Mouse (Mus musculus) hindbrain, embryonic 14.5 days (tissue): ENCODE data around the gene Foxp1. TPM values are rescaled to one million over a fixed set of nuclear protein-coding genes. Genes with fewer than 3 reads are reported as not detected.

Experiments used
- ATAC-seq: fragments of 200-750 bp; cut with Nextera tagmentation; 2 replicates; pipeline ENCODE4 v1.8.0; 2017; ENCODE audit warnings: moderate number of reproducible peaks, mild to moderate bottlenecking, moderate TSS enrichment, moderate library complexity; ENCODE audit not compliant: low FRiP score
- DNase-seq: peaks from one replicate; pipeline ENCODE4 v3.0.0-alpha.2; 2015; ENCODE audit warnings: low spot score
- H3K27ac ChIP-seq: fragments of 300-500 bp; sonication (generic); 2 replicates; pipeline ENCODE4 v1.5.1; 2014; ENCODE audit warnings: mild to moderate bottlenecking, moderate library complexity
- H3K27me3 ChIP-seq: fragments of 300-500 bp; sonication (generic); 2 replicates; pipeline ENCODE4 v1.6.1; 2014; ENCODE audit warnings: mild to moderate bottlenecking, low read length, mixed read lengths; ENCODE audit not compliant: control insufficient read depth, insufficient read depth
- H3K36me3 ChIP-seq: fragments of 300-500 bp; sonication (generic); replicated peaks from 2 replicates; pipeline ENCODE4 v1.6.1; 2014; ENCODE audit not compliant: control insufficient read depth, insufficient read depth
- H3K4me1 ChIP-seq: fragments of 300-500 bp; sonication (generic); replicated peaks from 2 replicates; pipeline ENCODE4 v1.6.1; 2014; ENCODE audit warnings: antibody characterized with exemption, low read length, mixed read lengths; ENCODE audit not compliant: control insufficient read depth, insufficient read depth
- H3K4me2 ChIP-seq: fragments of 300-500 bp; sonication (generic); replicated peaks from 2 replicates; pipeline ENCODE4 v1.6.1; 2014; ENCODE audit warnings: mild to moderate bottlenecking, moderate library complexity
- H3K4me3 ChIP-seq: fragments of 300-500 bp; sonication (generic); replicated peaks from 2 replicates; pipeline ENCODE4 v1.5.1; 2014; ENCODE audit warnings: mild to moderate bottlenecking, low read length
- H3K9ac ChIP-seq: fragments of 300-500 bp; sonication (generic); 2 replicates; pipeline ENCODE4 v1.6.1; 2014
- H3K9me3 ChIP-seq: fragments of 300-500 bp; sonication (generic); 2 replicates; pipeline ENCODE4 v1.6.1; 2016; ENCODE audit warnings: low read length; ENCODE audit not compliant: control insufficient read depth
- WGBS: fragments of 180-500 bp; shearing (Covaris S2); extraction: QIAGEN DNeasy Blood & Tissue Kit; methylation state at CpG from one replicate; pipeline ENCODE4 v1.1.7; 2014; 5-methylcytosine and 5-hydroxymethylcytosine counted together
- polyA plus RNA-seq: library from polyadenylated mRNA; unstranded; fragments of >200 nt; fragmentation: Nextera tagmentation; extraction: Ambion mirVana; gene quantifications from 2 replicates; pipeline ENCODE4 v1.2.1, GENCODE M21; 2014

Foxp1 gene
- polyA plus RNA-seq, 1 experiment from 2014 or later: 68.3 TPM

- Histone ChIP-seq H3K9ac (no peak overlapping the region), H3K4me3 (no peak overlapping the region), H3K4me1 (peaks cover 5% of the 10 kb centered on the region), H3K4me2 (no peak overlapping the region), H3K36me3 (no peaks in the 10 kb centered on the region), H3K9me3 (no peaks in the 10 kb centered on the region), H3K27ac (no peak overlapping the region), H3K27me3 (no peaks in the 10 kb centered on the region)
- ATAC-seq (no peak), DNase-seq (no peak)
- 62% methylated on average over 10 of the region's 10 CpGs for WGBS
Observed at GRCm38 (mm10) chr6:99130758-99131410, 391.6 kb downstream of the Foxp1 start.

- Histone ChIP-seq H3K4me2 (no peak overlapping the region), H3K4me3 (no peak overlapping the region), H3K9ac (no peak overlapping the region), H3K27me3 (no peaks in the 10 kb centered on the region), H3K4me1 (peaks cover 7% of the 10 kb centered on the region), H3K9me3 (no peaks in the 10 kb centered on the region), H3K27ac (no peak overlapping the region), H3K36me3 (no peaks in the 10 kb centered on the region)
- DNase-seq: no peak
- WGBS: 90% methylated on average over 9 of the region's 9 CpGs
- ATAC-seq: no peak
Observed at GRCm38 (mm10) chr6:99126717-99127116, 395.8 kb downstream of the Foxp1 start.

GRCm38 (mm10) chr6:99120776-99121766, 401.4 kb downstream of the Foxp1 start:
- peaks cover 7% of the 10 kb centered on the region for H3K4me1 ChIP-seq
- no peak overlapping the region for H3K27ac ChIP-seq
- DNase-seq (no peak), ATAC-seq (no peak)
- H3K9ac ChIP-seq: no peak overlapping the region
- no peak overlapping the region for H3K4me3 ChIP-seq
- H3K36me3 ChIP-seq: no peaks in the 10 kb centered on the region
- no peaks in the 10 kb centered on the region for H3K27me3 ChIP-seq
- no peak overlapping the region for H3K4me2 ChIP-seq
- H3K9me3 ChIP-seq: no peaks in the 10 kb centered on the region
- 91% methylated on average over 8 of the region's 8 CpGs for WGBS

- Histone ChIP-seq H3K4me1 (no peaks in the 10 kb centered on the region), H3K4me3 (no peak overlapping the region), H3K4me2 (no peak overlapping the region), H3K27ac (no peak overlapping the region), H3K9me3 (no peaks in the 10 kb centered on the region), H3K36me3 (no peaks in the 10 kb centered on the region), H3K27me3 (no peaks in the 10 kb centered on the region), H3K9ac (no peak overlapping the region)
- ATAC-seq (no peak), DNase-seq (no peak)
- WGBS: 66% methylated on average over 4 of the region's 4 CpGs
Observed at GRCm38 (mm10) chr6:99118534-99118933, 404.0 kb downstream of the Foxp1 start.

- no peaks in the 10 kb centered on the region for H3K4me1 ChIP-seq
- H3K27ac ChIP-seq: no peak overlapping the region
- no peak overlapping the region for H3K4me3 ChIP-seq
- no peaks in the 10 kb centered on the region for H3K27me3 ChIP-seq
- no peak overlapping the region for H3K9ac ChIP-seq
- H3K4me2 ChIP-seq: no peak overlapping the region
- no peaks in the 10 kb centered on the region for H3K36me3 ChIP-seq
- ATAC-seq (no peak), DNase-seq (no peak)
- H3K9me3 ChIP-seq: no peaks in the 10 kb centered on the region
- 64% methylated on average over 1 of the region's 1 CpGs for WGBS
Observed at GRCm38 (mm10) chr6:99117411-99117810, 405.1 kb downstream of the Foxp1 start.

- Histone ChIP-seq H3K9me3 (no peaks in the 10 kb centered on the region), H3K36me3 (no peaks in the 10 kb centered on the region), H3K9ac (no peak overlapping the region), H3K4me3 (no peak overlapping the region), H3K27me3 (no peaks in the 10 kb centered on the region), H3K4me1 (no peaks in the 10 kb centered on the region), H3K4me2 (no peak overlapping the region), H3K27ac (no peak overlapping the region)
- WGBS: 88% methylated on average over 4 of the region's 4 CpGs
- DNase-seq (no peak), ATAC-seq (no peak)
Observed at GRCm38 (mm10) chr6:99111856-99112255, 410.7 kb downstream of the Foxp1 start.

- WGBS: 62% methylated on average over 4 of the region's 4 CpGs
- no peaks in the 10 kb centered on the region for H3K36me3 ChIP-seq
- H3K4me2 ChIP-seq: no peak overlapping the region
- no peak for DNase-seq
- no peaks in the 10 kb centered on the region for H3K9me3 ChIP-seq
- 0 out of 2 replicates have a peak, but pooled peaks cover 7% of the 10 kb centered on the region for H3K4me1 ChIP-seq
- no peak for ATAC-seq
- H3K4me3 ChIP-seq: no peak overlapping the region
- H3K27me3 ChIP-seq: no peaks in the 10 kb centered on the region
- no peak overlapping the region for H3K9ac ChIP-seq
- H3K27ac ChIP-seq: no peak overlapping the region
Observed at GRCm38 (mm10) chr6:99108417-99108816, 414.1 kb downstream of the Foxp1 start.

GRCm38 (mm10) chr6:99107674-99108073, 414.8 kb downstream of the Foxp1 start:
- no peaks in the 10 kb centered on the region for H3K27me3 ChIP-seq
- no peak overlapping the region for H3K27ac ChIP-seq
- no peak overlapping the region for H3K4me2 ChIP-seq
- H3K9me3 ChIP-seq: no peaks in the 10 kb centered on the region
- DNase-seq (no peak), ATAC-seq (no peak)
- no peaks in the 10 kb centered on the region for H3K36me3 ChIP-seq
- 0 out of 2 replicates have a peak, but pooled peaks cover 7% of the 10 kb centered on the region for H3K4me1 ChIP-seq
- H3K4me3 ChIP-seq: no peak overlapping the region
- 96% methylated on average over 6 of the region's 6 CpGs for WGBS
- no peak overlapping the region for H3K9ac ChIP-seq

- Histone ChIP-seq H3K9ac (no peak overlapping the region), H3K36me3 (no peaks in the 10 kb centered on the region), H3K9me3 (no peaks in the 10 kb centered on the region), H3K4me2 (no peak overlapping the region), H3K27me3 (no peaks in the 10 kb centered on the region), H3K4me1 (0 out of 2 replicates have a peak, but pooled peaks cover 7% of the 10 kb centered on the region), H3K27ac (no peak overlapping the region), H3K4me3 (no peak overlapping the region)
- ATAC-seq (no peak), DNase-seq (no peak)
- WGBS: 76% methylated on average over 6 of the region's 6 CpGs
Observed at GRCm38 (mm10) chr6:99107081-99107482, 415.4 kb downstream of the Foxp1 start.
